Mouse (Mus musculus) liver, postnatal 0 days (tissue): ENCODE data around the gene Oaz3.

Experiments
- CTCF ChIP-seq: sonication (generic); IDR thresholded peaks from 2 replicates; pipeline ENCODE4 v1.5.1; 2016; ENCODE audit warnings: antibody characterized with exemption, low read depth
- EP300 ChIP-seq: IDR thresholded peaks from 2 replicates; pipeline ENCODE4 v1.6.1; 2016; ENCODE audit warnings: antibody characterized with exemption, low read depth, mild to moderate bottlenecking

DNA sequence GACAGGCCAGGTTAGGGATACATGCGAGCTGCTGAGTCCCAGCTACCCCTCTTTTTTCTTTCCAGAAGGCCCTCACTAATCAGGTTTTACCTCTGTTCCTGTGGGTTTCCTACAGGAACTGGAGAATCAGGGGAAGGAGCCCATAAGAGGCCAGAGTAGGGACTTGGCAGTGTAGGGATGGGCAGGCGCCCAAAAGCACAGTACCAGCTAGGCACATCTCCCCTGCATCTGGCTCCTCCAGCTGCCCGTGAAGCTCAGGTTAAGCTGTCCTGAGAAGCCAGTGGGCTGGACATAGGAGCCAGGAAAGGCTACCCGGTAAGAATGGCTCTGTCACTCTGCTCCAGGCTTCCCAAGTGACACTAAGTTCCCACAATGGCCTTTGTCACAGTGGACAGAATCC lies 37.7 kb upstream of the Oaz3 start:
- TF ChIP-seq CTCF (no peak), EP300 (no peak)
